Mouse (Mus musculus) neutrophil, adult 5-6 weeks (primary cell): ENCODE measurements around the gene Pcsk5. TPM values are rescaled to one million over a fixed set of nuclear protein-coding genes. Genes with fewer than 3 reads are reported as not detected.

ENCODE experiments used
- ATAC-seq: fragments of 151-379, 151-347 bp; 2 replicates; pipeline ENCODE4 v1.8.0; 2017; ENCODE audit warnings: mild to moderate bottlenecking, moderate TSS enrichment; ENCODE audit not compliant: insufficient number of reproducible peaks, poor library complexity, low FRiP score, severe bottlenecking; ENCODE audit errors: extremely low read depth
- total RNA-seq: library from RNA; stranded (forward); fragments of 200-1000 nt; gene quantifications from 2 replicates; pipeline ENCODE4 v1.2.3, GENCODE M21; 2017

Pcsk5 gene
- total RNA-seq, 1 experiment from 2014 or later = not detected

GRCm38 (mm10) chr19:17815062-17815461, 22.4 kb downstream of the Pcsk5 start:
- ATAC-seq = no peak

- ATAC-seq = no peak
These were observed 23.9 kb downstream of the Pcsk5 start for GRCm38 (mm10) chr19:17813449-17813990.

- ATAC-seq = no peak
These were observed 24.8 kb downstream of the Pcsk5 start for GRCm38 (mm10) chr19:17812661-17813060.

- no peak for ATAC-seq
These were observed 30.8 kb downstream of the Pcsk5 start for GRCm38 (mm10) chr19:17806626-17807025.

- no peak for ATAC-seq
These were observed 36.6 kb downstream of the Pcsk5 start for GRCm38 (mm10) chr19:17800798-17801197.

- no peak for ATAC-seq
These were observed 37.8 kb downstream of the Pcsk5 start for GRCm38 (mm10) chr19:17799419-17800185.

- no peak for ATAC-seq
These were observed 44.0 kb downstream of the Pcsk5 start for GRCm38 (mm10) chr19:17793457-17793856.

- ATAC-seq = no peak
These were observed 45.9 kb downstream of the Pcsk5 start for GRCm38 (mm10) chr19:17791485-17792052.

GRCm38 (mm10) chr19:17788617-17789317, 48.7 kb downstream of the Pcsk5 start:
- no peak for ATAC-seq

- no peak for ATAC-seq
These were observed 50.7 kb downstream of the Pcsk5 start for GRCm38 (mm10) chr19:17786744-17787143.

GRCm38 (mm10) chr19:17784401-17785192, 52.8 kb downstream of the Pcsk5 start:
- no peak for ATAC-seq

GRCm38 (mm10) chr19:17783231-17783630, 54.2 kb downstream of the Pcsk5 start:
- ATAC-seq = no peak

GRCm38 (mm10) chr19:17781323-17781722, 56.1 kb downstream of the Pcsk5 start:
- ATAC-seq = no peak

GRCm38 (mm10) chr19:17775943-17776342, 61.5 kb downstream of the Pcsk5 start:
- ATAC-seq = no peak

- ATAC-seq = no peak
These were observed 62.3 kb downstream of the Pcsk5 start for GRCm38 (mm10) chr19:17775097-17775496.

- no peak for ATAC-seq
These were observed 63.4 kb downstream of the Pcsk5 start for GRCm38 (mm10) chr19:17774061-17774460.

GRCm38 (mm10) chr19:17769610-17770399, 67.6 kb downstream of the Pcsk5 start:
- no peak for ATAC-seq

- ATAC-seq = no peak
These were observed 72.4 kb downstream of the Pcsk5 start for GRCm38 (mm10) chr19:17765001-17765400.
